Mouse (Mus musculus) heart, embryonic 14.5 days (tissue): Measurements from ENCODE around the gene BC030867. TPM values are rescaled to one million over a fixed set of nuclear protein-coding genes. Genes with fewer than 3 reads are reported as not detected.

Source experiments
- ATAC-seq: fragments of 200-750 bp; cut with Nextera tagmentation; 2 replicates; pipeline ENCODE4 v1.8.0; 2017; ENCODE audit warnings: low read depth, moderate TSS enrichment; ENCODE audit not compliant: insufficient number of reproducible peaks, insufficient read depth, low FRiP score
- H3K27ac ChIP-seq, 2 experiments: fragments of 200-500 bp in 1 of 2; fragments of 300-500 bp in 1 of 2; sonication (generic) in 1 of 2; replicated peaks in 1 of 2; 2 replicates each; pipeline ENCODE4 v1.5.1; 2012 to 2014; ENCODE audit warnings: low read depth in 2 of 2, low read length in 2 of 2, control low read depth in 1 of 2, mild to moderate bottlenecking in 1 of 2, mixed read lengths in 1 of 2; ENCODE audit not compliant: control insufficient read depth in 1 of 2, insufficient read depth in 1 of 2
- H3K27me3 ChIP-seq: fragments of 300-500 bp; sonication (generic); 2 replicates; pipeline ENCODE4 v1.6.1; 2014; ENCODE audit warnings: mild to moderate bottlenecking, low read length, control low read depth; ENCODE audit not compliant: control insufficient read depth, insufficient read depth
- H3K36me3 ChIP-seq: fragments of 300-500 bp; sonication (generic); 2 replicates; pipeline ENCODE4 v1.6.1; 2014; ENCODE audit warnings: mild to moderate bottlenecking, control low read depth, low read length, mixed read lengths; ENCODE audit not compliant: control insufficient read depth, insufficient read depth
- H3K4me1 ChIP-seq, 2 experiments: fragments of 200-500 bp in 1 of 2; fragments of 300-500 bp in 1 of 2; sonication (generic) in 1 of 2; 2 replicates each; pipeline ENCODE4 v1.6.1; 2012 to 2014; ENCODE audit warnings: low read length in 2 of 2, control low read depth in 1 of 2, mixed read lengths in 1 of 2; ENCODE audit not compliant: control insufficient read depth in 2 of 2, insufficient read depth in 2 of 2
- H3K4me2 ChIP-seq: fragments of 300-500 bp; sonication (generic); 2 replicates; pipeline ENCODE4 v1.6.1; 2014; ENCODE audit warnings: mild to moderate bottlenecking, low read length
- H3K4me3 ChIP-seq, 2 experiments: fragments of 200-500 bp in 1 of 2; fragments of 300-500 bp in 1 of 2; sonication (generic) in 1 of 2; 2 replicates each; pipeline ENCODE4 v1.5.1; 2012 to 2014; ENCODE audit warnings: low read length in 2 of 2, mild to moderate bottlenecking in 2 of 2, control low read depth in 1 of 2, low read depth in 1 of 2, moderate library complexity in 1 of 2; ENCODE audit not compliant: control insufficient read depth in 1 of 2, insufficient read depth in 1 of 2
- H3K9ac ChIP-seq: fragments of 300-500 bp; sonication (generic); 2 replicates; pipeline ENCODE4 v1.6.1; 2014; ENCODE audit warnings: mild to moderate bottlenecking, low read length
- H3K9me3 ChIP-seq: fragments of 300-500 bp; sonication (generic); 2 replicates; pipeline ENCODE4 v1.6.1; 2016; ENCODE audit warnings: low read length, control low read depth; ENCODE audit not compliant: control insufficient read depth
- WGBS: fragments of 180-500 bp; shearing (Covaris S2); extraction: QIAGEN DNeasy Blood & Tissue Kit; methylation state at CpG from one replicate; pipeline ENCODE4 v1.1.7; 2014; 5-methylcytosine and 5-hydroxymethylcytosine counted together
- polyA plus RNA-seq: library from polyadenylated mRNA; unstranded; fragments of >200 nt; fragmentation: Nextera tagmentation; extraction: Ambion mirVana; gene quantifications from 2 replicates; pipeline ENCODE4 v1.2.1, GENCODE M21; 2014

BC030867 gene
- polyA plus RNA-seq, result 8.7 and 10.3 TPM in 2 replicates

- Histone ChIP-seq H3K36me3 (peaks cover 16% of the 10 kb centered on the region), H3K4me2 (peak within 1 kb of the TSS; percentile 76), H3K9ac (peak within 1 kb of the TSS; percentile 77), H3K9me3 (no peaks in the 10 kb centered on the region), H3K27me3 (no peaks in the 10 kb centered on the region), H3K4me1 (peaks cover 16 to 24% of the 10 kb centered on the region in 2 experiments), H3K4me3 (peak within 1 kb of the TSS; percentile 74 to 98), H3K27ac (peak within 1 kb of the TSS; percentile 55 to 58)
- peak; percentile 40; the same call in 1 of the 2 replicates for ATAC-seq
- WGBS, result 0% methylated on average over 41 of the region's 41 CpGs
Measured at GRCm38 (mm10) chr11:102248630-102249230, at the start of gene BC030867. BC030867 (plus strand) TSS chr11:102248882.

DNA sequence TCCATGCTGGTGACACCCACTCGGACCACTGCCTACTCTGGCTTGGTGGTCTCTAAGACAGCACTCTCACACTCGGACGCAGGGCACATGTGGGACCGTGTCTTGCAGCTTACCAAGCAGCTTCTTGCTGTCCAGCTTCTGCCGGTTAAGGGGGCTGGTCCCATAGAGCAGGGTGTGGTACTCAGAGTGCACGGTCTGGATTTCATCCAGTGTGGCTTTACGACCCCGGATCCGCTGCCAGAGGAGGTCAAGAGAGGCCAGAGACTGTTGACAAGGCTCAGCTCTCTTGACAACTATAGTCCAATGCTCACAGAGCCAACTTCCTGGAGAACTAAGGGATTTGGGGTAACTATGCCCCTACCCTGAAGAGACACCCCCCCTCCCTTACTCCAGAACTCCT, 48.8 kb upstream of the BC030867 start:
- Histone ChIP-seq H3K4me2 (no peak overlapping the region), H3K27ac (no peak overlapping the region), H3K36me3 (peaks cover 100% of the 10 kb centered on the region), H3K4me1 (peaks cover 9 to 12% of the 10 kb centered on the region in 2 experiments), H3K9ac (no peak overlapping the region), H3K4me3 (no peak overlapping the region), H3K27me3 (no peaks in the 10 kb centered on the region), H3K9me3 (no peaks in the 10 kb centered on the region)
- ATAC-seq, result no peak
- WGBS, result 65% methylated on average over 9 of the region's 9 CpGs

GRCm38 (mm10) chr11:102201408-102201821, 47.3 kb upstream of the BC030867 start:
- peaks cover 10 to 19% of the 10 kb centered on the region in 2 experiments for H3K4me1 ChIP-seq
- peaks cover 100% of the 10 kb centered on the region for H3K36me3 ChIP-seq
- no peak overlapping the region for H3K4me3 ChIP-seq
- H3K27ac ChIP-seq, result no peak overlapping the region
- 82% methylated on average over 12 of the region's 12 CpGs for WGBS
- H3K27me3 ChIP-seq, result no peaks in the 10 kb centered on the region
- no peak overlapping the region for H3K9ac ChIP-seq
- ATAC-seq, result no peak
- H3K4me2 ChIP-seq, result no peak overlapping the region
- no peaks in the 10 kb centered on the region for H3K9me3 ChIP-seq

GRCm38 (mm10) chr11:102206481-102206880, 42.2 kb upstream of the BC030867 start:
- Histone ChIP-seq H3K36me3 (peaks cover 55% of the 10 kb centered on the region), H3K4me3 (no peak overlapping the region), H3K4me1 (peaks cover 45 to 68% of the 10 kb centered on the region in 2 experiments), H3K4me2 (no peak overlapping the region), H3K27ac (no peak overlapping the region), H3K27me3 (no peaks in the 10 kb centered on the region), H3K9ac (no peak overlapping the region; the same call in 1 of the 2 replicates), H3K9me3 (no peaks in the 10 kb centered on the region)
- ATAC-seq, result no peak
- WGBS, result 66% methylated on average over 30 of the region's 30 CpGs

DNA sequence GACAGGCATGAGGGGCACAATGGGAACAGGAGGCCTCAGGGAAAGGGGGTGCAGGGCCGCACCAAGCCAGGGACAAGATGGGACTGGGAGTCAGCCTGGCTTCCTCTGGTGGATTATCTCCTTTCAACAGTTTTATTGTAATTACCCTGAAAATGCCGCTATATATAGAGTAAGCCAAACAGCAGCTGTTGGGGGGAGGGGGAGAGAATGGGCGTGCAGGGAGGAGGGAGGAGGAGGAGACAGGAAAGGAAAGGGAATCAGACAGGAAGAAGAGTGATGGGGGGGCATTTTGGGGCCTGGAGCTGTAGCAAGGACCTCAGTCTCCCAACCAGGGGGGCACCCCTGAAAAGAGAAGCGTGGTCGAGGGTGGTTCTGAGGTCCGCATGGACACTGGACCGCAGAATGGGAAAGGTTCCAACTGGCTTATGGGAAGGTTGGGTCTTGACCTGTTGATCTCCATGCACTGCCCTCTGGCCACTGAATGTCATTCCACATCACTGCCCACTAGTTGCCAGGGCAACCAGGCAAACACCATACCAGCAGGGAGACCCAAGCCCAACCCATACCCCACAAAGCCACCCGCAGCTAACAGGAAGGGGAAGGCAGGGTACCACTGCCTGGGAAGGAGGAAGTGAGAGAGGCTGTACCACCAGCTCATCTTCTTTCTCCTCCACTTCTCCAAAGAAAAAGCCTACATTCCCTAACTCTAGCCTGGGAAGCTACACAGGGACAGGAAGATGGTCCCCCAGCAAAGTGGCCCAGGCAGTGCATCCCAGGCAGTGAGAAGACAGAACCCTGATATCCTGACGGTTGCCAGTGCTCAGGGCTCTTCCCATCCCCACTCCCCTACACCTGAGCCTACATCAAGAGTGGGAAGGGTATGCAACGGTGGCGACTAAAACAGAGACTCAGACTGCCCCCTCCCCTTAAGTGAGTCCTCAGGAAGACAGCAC, 40.6 kb upstream of the BC030867 start:
- 33% methylated on average over 11 of the region's 11 CpGs for WGBS
- H3K4me3 ChIP-seq, result no peak overlapping the region
- ATAC-seq, result no peak

DNA sequence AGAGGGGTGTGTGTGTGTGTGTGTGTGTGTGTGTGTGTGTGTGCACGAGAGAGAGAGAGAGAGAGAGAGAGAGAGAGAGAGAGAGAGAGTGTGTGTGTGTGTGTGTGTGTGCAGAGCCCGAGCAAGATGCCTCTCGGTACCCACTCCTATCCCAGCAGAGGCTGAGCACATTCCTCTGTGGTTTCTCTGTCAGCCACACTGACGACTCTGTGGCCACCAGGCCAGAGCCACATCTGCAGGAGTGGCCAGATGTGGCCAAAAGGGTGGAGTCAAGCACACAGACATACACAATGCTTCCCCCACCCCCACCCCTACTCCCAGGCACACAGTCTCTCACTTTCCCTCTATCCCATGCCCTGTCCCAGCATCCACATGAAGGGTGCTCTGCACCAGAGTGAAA, 39.8 kb upstream of the BC030867 start:
- Histone ChIP-seq H3K4me2 (peak overlapping the region; percentile 5; the same call in 1 of the 2 replicates), H3K27me3 (no peaks in the 10 kb centered on the region), H3K9me3 (no peaks in the 10 kb centered on the region), H3K9ac (peak overlapping the region; percentile 26; the same call in 1 of the 2 replicates), H3K4me1 (peaks cover 59 to 88% of the 10 kb centered on the region in 2 experiments), H3K4me3 (no peak overlapping the region), H3K36me3 (peaks cover 36% of the 10 kb centered on the region), H3K27ac (peak overlapping the region in 1 of 2 experiments; percentile 68; a peak in 2 of 4 replicates)
- no peak for ATAC-seq
- WGBS, result 0% methylated on average over 1 of the region's 4 CpGs

More for the DNA sequence above, 40.6 kb upstream of the BC030867 start:
- Histone ChIP-seq H3K9ac (peak overlapping the region; percentile 53), H3K27ac (peak overlapping the region; percentile 62 to 68), H3K4me2 (peak overlapping the region; percentile 51), H3K4me1 (peaks cover 52 to 83% of the 10 kb centered on the region in 2 experiments), H3K9me3 (no peaks in the 10 kb centered on the region), H3K36me3 (peaks cover 43% of the 10 kb centered on the region), H3K27me3 (no peaks in the 10 kb centered on the region)

DNA sequence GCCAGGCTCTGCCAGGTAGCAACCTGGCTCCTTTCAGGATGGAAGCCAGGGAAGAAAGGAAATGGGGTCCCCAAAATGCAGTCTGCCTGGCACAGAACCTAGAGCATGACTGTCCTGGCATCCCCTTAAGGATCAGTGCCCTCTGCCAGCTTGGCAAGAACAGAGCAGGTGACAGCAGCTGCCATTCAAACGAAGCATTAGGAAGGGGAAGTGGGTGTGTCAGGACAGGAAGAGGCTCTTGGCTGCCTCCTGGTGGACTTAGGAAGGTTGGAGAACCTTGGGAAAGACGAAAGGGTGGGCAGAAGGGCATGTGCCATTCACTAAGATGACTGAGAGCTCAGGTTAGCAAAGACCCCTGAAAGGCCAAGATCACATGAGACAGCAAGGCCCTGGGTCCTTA, 38.9 kb upstream of the BC030867 start:
- Histone ChIP-seq H3K27me3 (no peaks in the 10 kb centered on the region), H3K9ac (peak overlapping the region; percentile 26; the same call in 1 of the 2 replicates), H3K4me1 (peaks cover 62 to 88% of the 10 kb centered on the region in 2 experiments), H3K27ac (peak overlapping the region in 1 of 2 experiments; percentile 45; a peak in 2 of 4 replicates), H3K4me3 (no peak overlapping the region), H3K36me3 (peaks cover 27% of the 10 kb centered on the region), H3K4me2 (no peak overlapping the region), H3K9me3 (no peaks in the 10 kb centered on the region)
- no peak for ATAC-seq
- WGBS, result 33% methylated on average over 2 of the region's 2 CpGs
